Mouse (Mus musculus): ENCODE data around the gene Gp1ba.

DNA sequence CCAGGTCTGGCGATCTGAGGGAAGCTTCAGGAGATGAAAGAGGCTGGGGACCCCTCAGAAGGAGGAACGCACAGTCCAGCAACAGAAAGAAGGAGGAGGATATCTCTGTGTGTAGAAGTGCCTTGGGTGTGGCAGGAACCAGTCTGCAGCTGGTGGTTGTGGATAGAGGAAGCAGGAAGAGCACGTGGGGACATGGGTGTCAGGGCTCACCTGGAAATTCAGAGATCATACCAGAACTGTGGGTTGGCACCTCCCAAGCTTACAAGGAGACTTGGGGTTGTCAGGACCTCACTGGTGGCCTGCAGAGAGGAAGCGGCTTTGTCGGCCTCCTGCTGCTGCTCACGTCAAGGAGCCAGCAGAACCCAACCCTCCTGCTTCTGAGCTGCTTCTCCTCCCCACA lies 41.6 kb upstream of the Gp1ba start:
- TF ChIP-seq CTCF (IDR thresholded peaks at IDR 0.05; ENCODE audit: low read depth) (no peak), EP300 (IDR thresholded peaks at IDR 0.05; ENCODE audit: low read depth) (no peak)

All from liver, embryonic 14.5 days (tissue).